ENCODE assay signal across 33 mouse cellular contexts in genomic region chr10:34842015-34842504, GRCm38 (mm10).
DNase-seq lines count a peak whose midpoint lies in the region; ATAC-seq and TF ChIP-seq lines count a peak whose summit lies in the region.
"Had no signal": no experiment of that assay in that cellular context is flagged by ENCODE, and none has a peak within 500 bp of the region (broad histone marks: within the 10 kb centered on the region; RNA-seq: fewer than 3 reads in every experiment).

No protein-coding gene starts in this region.

- H3K4me3 ChIP-seq in forebrain, embryonic 15.5 days, result no peak overlapping the region
- no peak overlapping the region for H3K4me3 ChIP-seq in forebrain, postnatal 0 days (ENCODE audit: low read depth, low read length)
- H3K4me3 ChIP-seq: embryonic facial prominence, embryonic 12.5 days; heart, embryonic 10.5 days; heart, embryonic 15.5 days; hindbrain, embryonic 12.5 days; intestine, embryonic 15.5 days; left cerebral cortex, adult 2 months; limb, embryonic 13.5 days; lung, embryonic 15.5 days; midbrain, embryonic 10.5 days; midbrain, embryonic 15.5 days; neural tube, embryonic 15.5 days; stomach, embryonic 15.5 days had no signal

- no peak overlapping the region for H3K27ac ChIP-seq in forebrain, embryonic 15.5 days (replicated peaks)
- no peak overlapping the region for H3K27ac ChIP-seq in forebrain, postnatal 0 days (ENCODE audit: low read depth, low read length)
- H3K27ac ChIP-seq: embryonic facial prominence, embryonic 12.5 days; heart, embryonic 10.5 days; heart, embryonic 15.5 days; hindbrain, embryonic 12.5 days; hindbrain, postnatal 0 days; intestine, embryonic 15.5 days; left cerebral cortex, adult 2 months; limb, embryonic 13.5 days; lung, embryonic 15.5 days; midbrain, embryonic 10.5 days; midbrain, embryonic 15.5 days; neural tube, embryonic 15.5 days; stomach, embryonic 15.5 days had no signal

- ATAC-seq in forebrain, embryonic 15.5 days (replicated peaks), result peak; percentile 35; the same call in 1 of the 2 replicates
- no peak for ATAC-seq in forebrain, postnatal 0 days
- ATAC-seq: hindbrain, postnatal 0 days; intestine, embryonic 15.5 days; midbrain, embryonic 15.5 days had no signal

- WGBS in forebrain, embryonic 15.5 days, result 73% methylated on average over 3 of the region's 3 CpGs
- 71% methylated on average over 3 of the region's 3 CpGs for WGBS in forebrain, postnatal 0 days

- H3K9me3 ChIP-seq in forebrain, embryonic 15.5 days, result no peaks in the 10 kb centered on the region
- H3K9me3 ChIP-seq in forebrain, postnatal 0 days (ENCODE audit: low read length), result no peaks in the 10 kb centered on the region
- H3K9me3 ChIP-seq: embryonic facial prominence, embryonic 12.5 days; G1E; heart, embryonic 10.5 days; heart, embryonic 15.5 days; hindbrain, embryonic 12.5 days; intestine, embryonic 15.5 days; limb, embryonic 13.5 days; lung, embryonic 15.5 days; midbrain, embryonic 10.5 days; midbrain, embryonic 15.5 days; neural tube, embryonic 15.5 days; stomach, embryonic 15.5 days had no signal

- no peaks in the 10 kb centered on the region for H3K4me1 ChIP-seq in forebrain, embryonic 15.5 days
- H3K4me1 ChIP-seq in forebrain, postnatal 0 days (ENCODE audit: insufficient read depth), result no peaks in the 10 kb centered on the region
- H3K4me1 ChIP-seq: embryonic facial prominence, embryonic 12.5 days; heart, embryonic 10.5 days; heart, embryonic 15.5 days; hindbrain, embryonic 12.5 days; intestine, embryonic 15.5 days; limb, embryonic 13.5 days; lung, embryonic 15.5 days; midbrain, embryonic 10.5 days; midbrain, embryonic 15.5 days; neural tube, embryonic 15.5 days; stomach, embryonic 15.5 days had no signal

- H3K9ac ChIP-seq in forebrain, embryonic 15.5 days (replicated peaks), result no peak overlapping the region
- H3K9ac ChIP-seq in forebrain, postnatal 0 days, result no peak overlapping the region
- H3K9ac ChIP-seq: embryonic facial prominence, embryonic 12.5 days; heart, embryonic 15.5 days; hindbrain, embryonic 12.5 days; intestine, embryonic 15.5 days; limb, embryonic 13.5 days; lung, embryonic 15.5 days; midbrain, embryonic 15.5 days; neural tube, embryonic 15.5 days; stomach, embryonic 15.5 days had no signal

- H3K36me3 ChIP-seq in forebrain, embryonic 15.5 days, result no peaks in the 10 kb centered on the region
- no peaks in the 10 kb centered on the region for H3K36me3 ChIP-seq in forebrain, postnatal 0 days (ENCODE audit: insufficient read depth)
- H3K36me3 ChIP-seq: embryonic facial prominence, embryonic 12.5 days; G1E; heart, embryonic 10.5 days; heart, embryonic 15.5 days; hindbrain, embryonic 12.5 days; intestine, embryonic 15.5 days; limb, embryonic 13.5 days; lung, embryonic 15.5 days; midbrain, embryonic 10.5 days; midbrain, embryonic 15.5 days; neural tube, embryonic 15.5 days; stomach, embryonic 15.5 days had no signal

- TF ChIP-seq CTCF in forebrain, postnatal 0 days (IDR thresholded peaks at IDR 0.05; ENCODE audit: low read depth), result no peak

- no peaks in the 10 kb centered on the region for H3K27me3 ChIP-seq in forebrain, embryonic 15.5 days
- no peaks in the 10 kb centered on the region for H3K27me3 ChIP-seq in forebrain, postnatal 0 days (ENCODE audit: insufficient read depth, low read length)
- H3K27me3 ChIP-seq: embryonic facial prominence, embryonic 12.5 days; heart, embryonic 15.5 days; hindbrain, embryonic 12.5 days; intestine, embryonic 15.5 days; limb, embryonic 13.5 days; lung, embryonic 15.5 days; midbrain, embryonic 15.5 days; neural tube, embryonic 15.5 days; stomach, embryonic 15.5 days had no signal

- no peak for DNase-seq in forebrain, postnatal 0 days
- DNase-seq in layer of hippocampus, adult 18-20 months (ENCODE audit: low spot score in 2 of 2), result peak; percentile 2 to 28
- DNase-seq in layer of hippocampus, postnatal 10 days (ENCODE audit: low spot score in 2 of 2), result no peak
- DNase-seq in right cerebral cortex, adult 18-20 months, result peak; percentile 13
- no peak for DNase-seq in right cerebral cortex, postnatal 25 days
- DNase-seq in telencephalon, adult 2 months (ENCODE audit: low read depth, low spot score), result peak; percentile 58
- DNase-seq in ovary, postnatal 14 days (ENCODE audit: low spot score), result no peak
- DNase-seq: adrenal gland, adult 8-10 months; cerebellum, adult 11 months; cerebellum, adult 9-10 months; cerebellum, postnatal 36 days; embryo, embryonic 11 days; gastrocnemius, postnatal 25 days; heart, adult 11 months; kidney, adult 2 months; kidney, postnatal 4 days; thymus, postnatal 14 days had no signal

- no peak overlapping the region for H3K4me2 ChIP-seq in forebrain, embryonic 15.5 days (replicated peaks)
- H3K4me2 ChIP-seq in forebrain, postnatal 0 days (ENCODE audit: low read depth), result no peak overlapping the region
- H3K4me2 ChIP-seq: embryonic facial prominence, embryonic 12.5 days; heart, embryonic 15.5 days; hindbrain, embryonic 12.5 days; intestine, embryonic 15.5 days; limb, embryonic 13.5 days; liver, embryonic 11.5 days; lung, embryonic 15.5 days; midbrain, embryonic 15.5 days; neural tube, embryonic 15.5 days; stomach, embryonic 15.5 days had no signal

Comparison
In these comparisons a context has a peak if more than half of its experiments do, and no peak if none do; other contexts are left out.
1. DNase-seq: peak in layer of hippocampus, adult 18-20 months (2 of 2), right cerebral cortex, adult 18-20 months (single experiment) and telencephalon, adult 2 months (single experiment); none in forebrain, postnatal 0 days (single experiment), layer of hippocampus, postnatal 10 days (0 of 2), right cerebral cortex, postnatal 25 days (single experiment) and ovary, postnatal 14 days (single experiment).